Comparison of ENCODE assay signal across 8 mouse cellular contexts in the genomic region with DNA sequence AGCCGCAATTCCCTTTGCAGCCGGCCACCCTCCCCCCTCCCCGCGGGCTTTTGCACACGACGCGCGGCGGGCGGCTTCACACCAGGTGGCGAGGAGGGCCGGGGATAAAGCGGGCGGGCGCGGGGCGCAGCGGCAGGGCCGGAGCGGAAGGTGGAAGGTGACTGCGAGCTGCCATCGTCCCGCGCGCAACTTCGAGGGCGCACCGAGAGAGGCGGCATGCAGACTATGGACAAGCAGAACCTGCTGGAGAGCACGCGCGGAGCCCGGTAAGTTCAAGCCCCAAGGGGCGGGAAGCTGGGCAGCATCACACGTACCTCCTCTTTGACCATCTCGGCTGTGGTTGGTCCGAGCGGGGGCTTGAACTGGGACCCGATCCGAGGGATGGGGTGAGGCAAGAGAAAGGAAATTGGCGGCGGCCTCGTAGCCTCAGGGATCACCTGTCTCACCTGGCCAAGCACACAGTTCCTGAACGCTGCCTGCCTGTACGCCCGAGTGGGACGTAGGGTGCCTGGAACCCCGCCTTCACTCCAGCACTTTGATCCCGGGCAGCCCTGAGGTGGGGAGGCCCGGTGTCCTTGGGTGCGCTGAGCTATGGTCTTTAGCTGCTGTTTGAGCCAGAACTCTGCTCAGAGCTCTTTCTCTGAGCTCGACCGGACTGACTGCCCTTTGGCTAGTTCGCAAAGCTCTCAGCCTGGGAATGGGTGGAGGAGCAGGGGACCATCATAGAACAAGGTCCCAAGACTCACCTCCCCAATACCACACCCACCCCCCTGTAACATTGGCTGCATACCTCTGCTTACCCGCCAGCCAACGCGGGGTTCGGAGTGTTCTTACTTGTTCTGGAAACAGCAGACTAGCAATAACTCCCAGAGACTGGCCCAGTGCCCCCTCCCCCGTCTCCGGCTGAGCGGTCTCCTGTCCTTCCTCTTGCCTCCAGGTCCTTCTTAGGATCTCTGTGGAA. TPM values are rescaled to one million over a fixed set of nuclear protein-coding genes. Genes with fewer than 3 reads are reported as not detected.
A peak's percentile ranks its signal among the peaks of the same experiment; 100 is the strongest.
DNase-seq lines count a peak whose midpoint lies in the region; ATAC-seq and TF ChIP-seq lines count a peak whose summit lies in the region.

A gene (plus strand): TSS at position 111 of the 961 bp plus-strand sequence.

- ATAC-seq in heart, embryonic 14.5 days (ENCODE audit: insufficient number of reproducible peaks, insufficient read depth, low FRiP score, low read depth) = no peak
- peak; percentile 43; the same call in 1 of the 2 replicates for ATAC-seq in intestine, embryonic 14.5 days (replicated peaks; ENCODE audit: low FRiP score, low TSS enrichment, low read depth)
- no peak for ATAC-seq in liver, postnatal 0 days
- no peak for ATAC-seq in frontal cortex, adult (ENCODE audit: low TSS enrichment)

- H3K27me3 ChIP-seq in heart, embryonic 14.5 days (ENCODE audit: control insufficient read depth, insufficient read depth, low read length) = peaks cover 34% of the 10 kb centered on the region
- peaks cover 44% of the 10 kb centered on the region for H3K27me3 ChIP-seq in intestine, embryonic 14.5 days (replicated peaks; ENCODE audit: control insufficient read depth, insufficient read depth, low read length)
- H3K27me3 ChIP-seq in liver, postnatal 0 days (ENCODE audit: insufficient read depth, low read length) = peaks cover 38% of the 10 kb centered on the region

- no peaks in the 10 kb centered on the region for H3K36me3 ChIP-seq in heart, embryonic 14.5 days (ENCODE audit: control insufficient read depth, insufficient read depth, low read length)
- no peaks in the 10 kb centered on the region for H3K36me3 ChIP-seq in intestine, embryonic 14.5 days (ENCODE audit: control insufficient read depth, insufficient read depth, low read length)
- no peaks in the 10 kb centered on the region for H3K36me3 ChIP-seq in liver, postnatal 0 days (replicated peaks; ENCODE audit: insufficient read depth, low read length)

- peak within 1 kb of the TSS; percentile 7 to 36 for H3K4me3 ChIP-seq in heart, embryonic 14.5 days (ENCODE audit: control insufficient read depth in 1 of 2, insufficient read depth in 1 of 2, low read depth in 1 of 2, low read length in 2 of 2)
- peak within 1 kb of the TSS; percentile 29 for H3K4me3 ChIP-seq in intestine, embryonic 14.5 days (ENCODE audit: low read depth, low read length)
- H3K4me3 ChIP-seq in liver, postnatal 0 days (ENCODE audit: low read depth, low read length) = peak within 1 kb of the TSS; percentile 14

- DNase-seq in heart, adult 11 months = no peak
- DNase-seq in embryo, embryonic 11 days = peak; percentile 37
- peak; percentile 74 for DNase-seq in intestine, embryonic 14.5 days (ENCODE audit: low spot score)
- DNase-seq in liver, postnatal 0 days = no peak
- peak; percentile 71 for DNase-seq in testis, postnatal 14 days (ENCODE audit: low spot score)
- no peak for DNase-seq in natural killer cell, adult 2 months (ENCODE audit: low spot score in 2 of 2)

- TF ChIP-seq EP300 in liver, postnatal 0 days (IDR thresholded peaks at IDR 0.05; ENCODE audit: low read depth) = no peak

- peak within 1 kb of the TSS; percentile 48; the same call in 1 of the 2 replicates for H3K9ac ChIP-seq in heart, embryonic 14.5 days (ENCODE audit: low read length)
- no peak within 1 kb of the TSS for H3K9ac ChIP-seq in intestine, embryonic 14.5 days (ENCODE audit: low read length)
- no peak within 1 kb of the TSS for H3K9ac ChIP-seq in liver, postnatal 0 days (replicated peaks)

- no peaks in the 10 kb centered on the region for H3K9me3 ChIP-seq in heart, embryonic 14.5 days (ENCODE audit: control insufficient read depth, low read length)
- no peaks in the 10 kb centered on the region for H3K9me3 ChIP-seq in intestine, embryonic 14.5 days (ENCODE audit: control insufficient read depth, low read length)
- H3K9me3 ChIP-seq in liver, postnatal 0 days (ENCODE audit: low read length) = no peaks in the 10 kb centered on the region

- H3K4me2 ChIP-seq in heart, embryonic 14.5 days (ENCODE audit: low read length) = peak within 1 kb of the TSS; percentile 65
- H3K4me2 ChIP-seq in intestine, embryonic 14.5 days (ENCODE audit: low read length) = peak within 1 kb of the TSS; percentile 47
- peak within 1 kb of the TSS; percentile 15; the same call in 1 of the 2 replicates for H3K4me2 ChIP-seq in liver, postnatal 0 days (ENCODE audit: low read depth, low read length)

- no peak for TF ChIP-seq CTCF in liver, postnatal 0 days (IDR thresholded peaks at IDR 0.05; ENCODE audit: low read depth)

- 3% methylated on average over 61 of the region's 61 CpGs for WGBS in heart, embryonic 14.5 days
- WGBS in intestine, embryonic 14.5 days = 2% methylated on average over 60 of the region's 61 CpGs
- WGBS in liver, postnatal 0 days (ENCODE audit: insufficient replicate concordance) = 4% methylated on average over 61 of the region's 61 CpGs

- peaks cover 12 to 19% of the 10 kb centered on the region in 2 experiments for H3K4me1 ChIP-seq in heart, embryonic 14.5 days (ENCODE audit: control insufficient read depth in 2 of 2, insufficient read depth in 2 of 2, low read length in 2 of 2)
- H3K4me1 ChIP-seq in intestine, embryonic 14.5 days (replicated peaks; ENCODE audit: control insufficient read depth, insufficient read depth, low read length) = peaks cover 11% of the 10 kb centered on the region; the same call in 1 of the 2 replicates
- peaks cover 9% of the 10 kb centered on the region; the same call in 1 of the 2 replicates for H3K4me1 ChIP-seq in liver, postnatal 0 days (ENCODE audit: insufficient read depth)

- H3K27ac ChIP-seq in heart, embryonic 14.5 days (replicated peaks in 1 of 2; ENCODE audit: control insufficient read depth in 1 of 2, insufficient read depth in 1 of 2, low read depth in 2 of 2, low read length in 2 of 2) = no peak within 1 kb of the TSS
- no peak within 1 kb of the TSS for H3K27ac ChIP-seq in intestine, embryonic 14.5 days (ENCODE audit: low read depth)
- no peak within 1 kb of the TSS for H3K27ac ChIP-seq in liver, postnatal 0 days (ENCODE audit: low read depth)

RNA-seq across cellular contexts. Expression of the gene that starts here (rescaled TPM):
- 0.08 and 0.11 TPM in 2 replicates for polyA plus RNA-seq in heart, embryonic 14.5 days (2014; fragmentation: Nextera tagmentation; extraction: Ambion mirVana)
- 0.19 and 0.26 TPM in 2 replicates for polyA plus RNA-seq in intestine, embryonic 14.5 days (2014; fragmentation: Nextera tagmentation; extraction: Ambion mirVana)
- not detected in 2 replicates for polyA plus RNA-seq in liver, postnatal 0 days (2015; fragmentation: Nextera tagmentation; extraction: Ambion mirVana)

Comparison
In these comparisons a context has a peak if more than half of its experiments do, and no peak if none do; other contexts are left out.
1. Peak in DNase-seq, ATAC-seq, H3K4me3 ChIP-seq and H3K4me2 ChIP-seq in intestine, embryonic 14.5 days; RNA of the gene not detected or under 1 TPM.
2. H3K4me2 ChIP-seq: peak in every context shown above with its lines; median percentile 65 in heart, embryonic 14.5 days; 47 in intestine, embryonic 14.5 days; 15 in liver, postnatal 0 days.
3. DNase-seq: peak in embryo, embryonic 11 days (single experiment) and testis, postnatal 14 days (single experiment); none in heart, adult 11 months (single experiment), liver, postnatal 0 days (single experiment) and natural killer cell, adult 2 months (0 of 2).
4. Peak in every context shown above with its lines, with median percentiles within 50 percentile points of each other: H3K4me3 ChIP-seq.